Mouse (Mus musculus) frontal cortex, postnatal 25 days (tissue): ENCODE data around the gene B3gnt2.

Source experiments
- DNase-seq, 2 experiments: peaks; one replicate each; pipeline ENCODE4 v3.0.0; 2022; ENCODE audit warnings: low spot score in 2 of 2

B3gnt2 gene

GRCm38 (mm10) chr11:22860335-22861227 is at the start of gene B3gnt2:
TSS of gene B3gnt2 (minus strand) at chr11:22860961.
- DNase-seq, result no peak

- no peak for DNase-seq
Observed at GRCm38 (mm10) chr11:22906453-22906865, 45.7 kb upstream of the B3gnt2 start.

GRCm38 (mm10) chr11:22902923-22903322 is 42.2 kb upstream of the B3gnt2 start:
- no peak for DNase-seq

- DNase-seq, result no peak
Observed at GRCm38 (mm10) chr11:22900041-22900440, 39.3 kb upstream of the B3gnt2 start.

GRCm38 (mm10) chr11:22897642-22898041 is 36.9 kb upstream of the B3gnt2 start:
- no peak for DNase-seq

- DNase-seq, result no peak
Observed at GRCm38 (mm10) chr11:22897127-22897526, 36.4 kb upstream of the B3gnt2 start.

- no peak for DNase-seq
Observed at GRCm38 (mm10) chr11:22893075-22893474, 32.3 kb upstream of the B3gnt2 start.

GRCm38 (mm10) chr11:22892466-22892865 is 31.7 kb upstream of the B3gnt2 start:
- no peak for DNase-seq

- DNase-seq, result no peak
Observed at GRCm38 (mm10) chr11:22891876-22892275, 31.1 kb upstream of the B3gnt2 start.

- DNase-seq, result no peak
Observed at GRCm38 (mm10) chr11:22891242-22891641, 30.5 kb upstream of the B3gnt2 start.

- DNase-seq, result no peak
Observed at GRCm38 (mm10) chr11:22889224-22889623, 28.5 kb upstream of the B3gnt2 start.

- no peak for DNase-seq
Observed at GRCm38 (mm10) chr11:22886991-22887390, 26.2 kb upstream of the B3gnt2 start.

GRCm38 (mm10) chr11:22885350-22885749 is 24.6 kb upstream of the B3gnt2 start:
- no peak for DNase-seq

GRCm38 (mm10) chr11:22883676-22884075 is 22.9 kb upstream of the B3gnt2 start:
- no peak for DNase-seq

- DNase-seq, result no peak
Observed at GRCm38 (mm10) chr11:22882926-22883325, 22.2 kb upstream of the B3gnt2 start.

- no peak for DNase-seq
Observed at GRCm38 (mm10) chr11:22880383-22881172, 19.8 kb upstream of the B3gnt2 start.

- DNase-seq, result no peak
Observed at GRCm38 (mm10) chr11:22879645-22880044, 18.9 kb upstream of the B3gnt2 start.

GRCm38 (mm10) chr11:22876680-22877330 is 16.0 kb upstream of the B3gnt2 start:
- DNase-seq, result no peak

GRCm38 (mm10) chr11:22875279-22875678 is 14.5 kb upstream of the B3gnt2 start:
- no peak for DNase-seq

GRCm38 (mm10) chr11:22874747-22875146 is 14.0 kb upstream of the B3gnt2 start:
- no peak for DNase-seq

GRCm38 (mm10) chr11:22873383-22873782 is 12.6 kb upstream of the B3gnt2 start:
- DNase-seq, result no peak

- DNase-seq, result no peak
Observed at GRCm38 (mm10) chr11:22872307-22872680, 11.5 kb upstream of the B3gnt2 start.
